ENCODE assay signal across 8 mouse cellular contexts in genomic region chr11:70433569-70433943, GRCm38 (mm10). TPM values are rescaled to one million over a fixed set of nuclear protein-coding genes. Genes with fewer than 3 reads are reported as not detected.
DNase-seq lines count a peak whose midpoint lies in the region; ATAC-seq lines count a peak whose summit lies in the region.

No protein-coding gene starts in this region.

- peaks cover 24% of the 10 kb centered on the region for H3K36me3 ChIP-seq in heart, embryonic 12.5 days
- peaks cover 30% of the 10 kb centered on the region for H3K36me3 ChIP-seq in liver, embryonic 15.5 days (replicated peaks)

- peak; percentile 36 for DNase-seq in cerebellum, adult 9-10 months
- DNase-seq in cerebellum, adult 8-10 months: no peak
- peak; percentile 57 for DNase-seq in CD4-positive helper T cell, adult 2 months (ENCODE audit: low read depth, low spot score)
- no peak for DNase-seq in layer of hippocampus, adult 11-12 months (ENCODE audit: low spot score)
- DNase-seq in left cerebral cortex, adult 8-10 months (ENCODE audit: low spot score in 2 of 2): no peak
- no peak for DNase-seq in right cerebral cortex, adult 18-20 months

- peak overlapping the region; percentile 84 for H3K4me2 ChIP-seq in heart, embryonic 12.5 days
- peak overlapping the region; percentile 98 for H3K4me2 ChIP-seq in liver, embryonic 15.5 days

- no peaks in the 10 kb centered on the region for H3K27me3 ChIP-seq in heart, embryonic 12.5 days (replicated peaks)
- no peaks in the 10 kb centered on the region for H3K27me3 ChIP-seq in liver, embryonic 15.5 days

- ATAC-seq in heart, embryonic 12.5 days (ENCODE audit: insufficient number of reproducible peaks, low FRiP score): no peak
- no peak for ATAC-seq in liver, embryonic 15.5 days (ENCODE audit: insufficient read depth)

- peaks cover 12% of the 10 kb centered on the region for H3K4me1 ChIP-seq in heart, embryonic 12.5 days (replicated peaks)
- H3K4me1 ChIP-seq in liver, embryonic 15.5 days (replicated peaks): peaks cover 57% of the 10 kb centered on the region

- no peak overlapping the region for H3K9ac ChIP-seq in heart, embryonic 12.5 days
- H3K9ac ChIP-seq in liver, embryonic 15.5 days: no peak overlapping the region; the same call in 1 of the 2 replicates

- peak overlapping the region; percentile 66 for H3K4me3 ChIP-seq in heart, embryonic 12.5 days
- H3K4me3 ChIP-seq in liver, embryonic 15.5 days (replicated peaks): peak overlapping the region; percentile 78

- 56% methylated on average over 1 of the region's 1 CpGs for WGBS in heart, embryonic 12.5 days
- WGBS in liver, embryonic 15.5 days (ENCODE audit: insufficient replicate concordance): 14% methylated on average over 1 of the region's 1 CpGs

- no peak overlapping the region for H3K27ac ChIP-seq in heart, embryonic 12.5 days (ENCODE audit: poor library complexity, severe bottlenecking)
- peak overlapping the region; percentile 84 for H3K27ac ChIP-seq in liver, embryonic 15.5 days (replicated peaks)

- no peaks in the 10 kb centered on the region for H3K9me3 ChIP-seq in heart, embryonic 12.5 days (replicated peaks)
- no peaks in the 10 kb centered on the region for H3K9me3 ChIP-seq in liver, embryonic 15.5 days (replicated peaks)

RNA-seq across cellular contexts. Expression of gene Arrb2, which starts 1.1 kb away (rescaled TPM):
- polyA plus RNA-seq in heart, embryonic 12.5 days (2016; fragmentation: Nextera tagmentation; extraction: Ambion mirVana): 13.5 TPM in 2 replicates
- 15.6 and 16.5 TPM in 2 replicates for polyA plus RNA-seq in liver, embryonic 15.5 days (2015; fragmentation: Nextera tagmentation; extraction: Ambion mirVana)
- 10 to 100 TPM; 62.4 to 85.9 (median 70.1) TPM for total RNA-seq in left cerebral cortex, adult 8-10 months (2022)

RNA-seq across cellular contexts. Expression of gene Med11, which starts 18.2 kb away (rescaled TPM):
- 22.6 and 24.0 TPM in 2 replicates for polyA plus RNA-seq in heart, embryonic 12.5 days (2016; fragmentation: Nextera tagmentation; extraction: Ambion mirVana)
- polyA plus RNA-seq in liver, embryonic 15.5 days (2015; fragmentation: Nextera tagmentation; extraction: Ambion mirVana): 13.2 and 14.4 TPM in 2 replicates
- total RNA-seq in left cerebral cortex, adult 8-10 months (2022): 10 to 100 TPM; 10.8 to 14.1 (median 13.5) TPM

RNA-seq across cellular contexts. Expression of gene Pelp1, which starts 23.7 kb away (rescaled TPM):
- polyA plus RNA-seq in heart, embryonic 12.5 days (2016; fragmentation: Nextera tagmentation; extraction: Ambion mirVana): 28.4 and 29.3 TPM in 2 replicates
- 13.5 and 14.5 TPM in 2 replicates for polyA plus RNA-seq in liver, embryonic 15.5 days (2015; fragmentation: Nextera tagmentation; extraction: Ambion mirVana)
- total RNA-seq in left cerebral cortex, adult 8-10 months (2022): 10 to 100 TPM; 31.9 to 37.0 (median 35.2) TPM

RNA-seq across cellular contexts. Expression of gene Zmynd15, which starts 25.7 kb away (rescaled TPM):
- polyA plus RNA-seq in heart, embryonic 12.5 days (2016; fragmentation: Nextera tagmentation; extraction: Ambion mirVana): 1.9 and 2.9 TPM in 2 replicates
- polyA plus RNA-seq in liver, embryonic 15.5 days (2015; fragmentation: Nextera tagmentation; extraction: Ambion mirVana): 0.22 and 0.26 TPM in 2 replicates
- under 1 TPM; 0.11 to 0.79 (median 0.46) TPM for total RNA-seq in left cerebral cortex, adult 8-10 months (2022)

RNA-seq across cellular contexts. Expression of gene Cxcl16, which starts 26.2 kb away (rescaled TPM):
- polyA plus RNA-seq in heart, embryonic 12.5 days (2016; fragmentation: Nextera tagmentation; extraction: Ambion mirVana): 6.1 and 8.6 TPM in 2 replicates
- polyA plus RNA-seq in liver, embryonic 15.5 days (2015; fragmentation: Nextera tagmentation; extraction: Ambion mirVana): 2.0 and 2.2 TPM in 2 replicates
- 1 to 10 TPM in 3 of 4 experiments, under 1 TPM in 1; 0.97 to 4.6 (median 2.3) TPM for total RNA-seq in left cerebral cortex, adult 8-10 months (2022)

Comparison
In these comparisons a context has a peak if more than half of its experiments do, and no peak if none do; other contexts are left out.
1. DNase-seq: peak in cerebellum, adult 9-10 months (single experiment) and CD4-positive helper T cell, adult 2 months (single experiment); none in cerebellum, adult 8-10 months (single experiment), layer of hippocampus, adult 11-12 months (single experiment), left cerebral cortex, adult 8-10 months (0 of 2) and right cerebral cortex, adult 18-20 months (single experiment).